Mouse (Mus musculus): ENCODE results near the gene Actr6. TPM values are rescaled to one million over a fixed set of nuclear protein-coding genes. Genes with fewer than 3 reads are reported as not detected.

Actr6 gene
- 10 to 100 TPM; 19.4 to 22.9 TPM for total RNA-seq (2023)

GRCm38 (mm10) chr10:89732001-89732794, at the start of gene Actr6:
Gene Actr6 (minus strand): TSS chr10:89732295.

GRCm38 (mm10) chr10:89744871-89745665, 13.0 kb upstream of the Actr6 start, which contains the start of gene Uhrf1bp1l:
Gene Uhrf1bp1l (plus strand): TSS chr10:89744991.

GRCm38 (mm10) chr10:89686139-89686808, 45.8 kb downstream of the Actr6 start, which contains the start of gene Scyl2:
Gene Scyl2 (minus strand): TSS chr10:89686285.

Other genes starting within 250 kb of the Actr6 start
- not detected for gene Nr1h4, start 198.7 kb downstream of the Actr6 start, total RNA-seq (2023)
- not detected for gene Slc17a8, start 111.0 kb downstream of the Actr6 start, total RNA-seq (2023)
- 10 to 100 TPM; 36.0 to 37.1 TPM for gene Scyl2, start 46.0 kb downstream of the Actr6 start, total RNA-seq (2023)
- gene Uhrf1bp1l, start 12.7 kb upstream of the Actr6 start, total RNA-seq (2023) = 10 to 100 TPM; 55.7 to 59.4 TPM
- gene Anks1b, start 141.2 kb upstream of the Actr6 start, total RNA-seq (2023) = not detected

Data from B cell, adult 67 days (primary cell).